In genomic region chr7:99618860-99619259, GRCm38 (mm10) we compare ENCODE assay signal across 10 mouse cellular contexts. TPM values are rescaled to one million over a fixed set of nuclear protein-coding genes. Genes with fewer than 3 reads are reported as not detected.
A peak's percentile ranks its signal among the peaks of the same experiment; 100 is the strongest.
DNase-seq lines count a peak whose midpoint lies in the region; ATAC-seq lines count a peak whose summit lies in the region.
"Had no signal": no experiment of that assay in that cellular context is flagged by ENCODE, and none has a peak within 500 bp of the region (broad histone marks: within the 10 kb centered on the region; RNA-seq: fewer than 3 reads in every experiment).

No protein-coding gene starts in this region.

- H3K36me3 ChIP-seq in hindbrain, embryonic 11.5 days (ENCODE audit: control insufficient read depth, insufficient read depth, low read length), result no peaks in the 10 kb centered on the region
- H3K36me3 ChIP-seq in hindbrain, embryonic 13.5 days, result no peaks in the 10 kb centered on the region
- H3K36me3 ChIP-seq in forebrain, embryonic 13.5 days (ENCODE audit: poor library complexity, severe bottlenecking), result no peaks in the 10 kb centered on the region
- H3K36me3 ChIP-seq: embryonic facial prominence, embryonic 12.5 days; limb, embryonic 12.5 days had no signal

- H3K4me2 ChIP-seq in hindbrain, embryonic 11.5 days (replicated peaks; ENCODE audit: low read depth, low read length), result no peak overlapping the region
- H3K4me2 ChIP-seq in hindbrain, embryonic 13.5 days, result no peak overlapping the region
- no peak overlapping the region for H3K4me2 ChIP-seq in forebrain, embryonic 13.5 days
- H3K4me2 ChIP-seq: embryonic facial prominence, embryonic 12.5 days; limb, embryonic 12.5 days had no signal

- no peak for ATAC-seq in hindbrain, embryonic 11.5 days (ENCODE audit: low FRiP score)
- ATAC-seq in hindbrain, embryonic 13.5 days (ENCODE audit: low FRiP score), result no peak
- no peak for ATAC-seq in forebrain, embryonic 13.5 days

- no peaks in the 10 kb centered on the region for H3K4me1 ChIP-seq in hindbrain, embryonic 11.5 days (replicated peaks; ENCODE audit: control insufficient read depth, insufficient read depth, low read length)
- no peaks in the 10 kb centered on the region for H3K4me1 ChIP-seq in hindbrain, embryonic 13.5 days (replicated peaks)
- no peaks in the 10 kb centered on the region for H3K4me1 ChIP-seq in forebrain, embryonic 13.5 days
- H3K4me1 ChIP-seq: embryonic facial prominence, embryonic 12.5 days; limb, embryonic 12.5 days had no signal

- H3K27me3 ChIP-seq in hindbrain, embryonic 11.5 days (ENCODE audit: control insufficient read depth, insufficient read depth, low read length), result peaks cover 4% of the 10 kb centered on the region; the same call in 1 of the 2 replicates
- H3K27me3 ChIP-seq in hindbrain, embryonic 13.5 days, result peaks cover 23% of the 10 kb centered on the region
- H3K27me3 ChIP-seq in forebrain, embryonic 13.5 days, result peaks cover 11% of the 10 kb centered on the region

- WGBS in hindbrain, embryonic 11.5 days, result 5% methylated on average over 3 of the region's 3 CpGs
- WGBS in hindbrain, embryonic 13.5 days, result 8% methylated on average over 3 of the region's 3 CpGs
- 9% methylated on average over 3 of the region's 3 CpGs for WGBS in forebrain, embryonic 13.5 days

- DNase-seq in hindbrain, embryonic 11.5 days (ENCODE audit: low spot score), result peak; percentile 54
- DNase-seq in urinary bladder, postnatal 25 days (ENCODE audit: low spot score), result peak; percentile 26
- no peak for DNase-seq in urinary bladder, adult 2 months (ENCODE audit: low spot score)
- peak; percentile 39 for DNase-seq in cerebellum, adult 9-11 months
- peak; percentile 15 to 25 for DNase-seq in left cerebral cortex, postnatal 36 days (ENCODE audit: low spot score in 2 of 2)
- DNase-seq in thymus, postnatal 14 days, result peak; percentile 64

- intact Hi-C loops in left cerebral cortex, postnatal 36 days (cut with DNase I), result loop anchor here (1.0 to 2.0 kb wide), 2 partner anchors 178 to 258 kb away; no protein-coding TSS in a partner anchor

- no peak overlapping the region for H3K9ac ChIP-seq in hindbrain, embryonic 11.5 days (ENCODE audit: low read depth, low read length)
- no peak overlapping the region for H3K9ac ChIP-seq in hindbrain, embryonic 13.5 days
- H3K9ac ChIP-seq in forebrain, embryonic 13.5 days, result no peak overlapping the region
- H3K9ac ChIP-seq: embryonic facial prominence, embryonic 12.5 days; limb, embryonic 12.5 days had no signal

- no peak overlapping the region for H3K27ac ChIP-seq in hindbrain, embryonic 11.5 days (ENCODE audit: low read depth, low read length)
- H3K27ac ChIP-seq in hindbrain, embryonic 13.5 days, result no peak overlapping the region
- no peak overlapping the region for H3K27ac ChIP-seq in forebrain, embryonic 13.5 days
- H3K27ac ChIP-seq: embryonic facial prominence, embryonic 12.5 days; limb, embryonic 12.5 days had no signal

- H3K4me3 ChIP-seq in hindbrain, embryonic 11.5 days (ENCODE audit: low read depth, low read length), result no peak overlapping the region
- H3K4me3 ChIP-seq in hindbrain, embryonic 13.5 days, result no peak overlapping the region
- H3K4me3 ChIP-seq in forebrain, embryonic 13.5 days, result no peak overlapping the region
- H3K4me3 ChIP-seq: embryonic facial prominence, embryonic 12.5 days; limb, embryonic 12.5 days had no signal

- no peaks in the 10 kb centered on the region for H3K9me3 ChIP-seq in hindbrain, embryonic 11.5 days (ENCODE audit: control insufficient read depth, low read length)
- no peaks in the 10 kb centered on the region for H3K9me3 ChIP-seq in hindbrain, embryonic 13.5 days
- H3K9me3 ChIP-seq in forebrain, embryonic 13.5 days (replicated peaks), result no peaks in the 10 kb centered on the region
- H3K9me3 ChIP-seq: embryonic facial prominence, embryonic 12.5 days; limb, embryonic 12.5 days had no signal

RNA-seq across cellular contexts. Expression of gene Tpbgl, which starts 8.0 kb away (rescaled TPM):
- polyA plus RNA-seq in hindbrain, embryonic 11.5 days (2014; fragmentation: Nextera tagmentation; extraction: Ambion mirVana), result 0.63 and 0.73 TPM in 2 replicates
- 1.4 TPM in 2 replicates for polyA plus RNA-seq in hindbrain, embryonic 13.5 days (2015; fragmentation: Nextera tagmentation; extraction: Ambion mirVana)
- polyA plus RNA-seq in urinary bladder, adult 2 months (2012; rRNA removed), result 2.6 and 3.5 TPM in 2 replicates
- 1 to 10 TPM; 3.2 to 4.2 TPM for total RNA-seq in left cerebral cortex, postnatal 36 days (2021)
- 0.22 and 0.29 TPM in 2 replicates for polyA plus RNA-seq in forebrain, embryonic 13.5 days (2015; fragmentation: Nextera tagmentation; extraction: Ambion mirVana)
